Mouse (Mus musculus): Measurements from ENCODE around the gene S100a10. TPM values are rescaled to one million over a fixed set of nuclear protein-coding genes. Genes with fewer than 3 reads are reported as not detected.

S100a10 gene
- polyA plus RNA-seq, 1 experiment from 2014 or later = 200 TPM

DNA sequence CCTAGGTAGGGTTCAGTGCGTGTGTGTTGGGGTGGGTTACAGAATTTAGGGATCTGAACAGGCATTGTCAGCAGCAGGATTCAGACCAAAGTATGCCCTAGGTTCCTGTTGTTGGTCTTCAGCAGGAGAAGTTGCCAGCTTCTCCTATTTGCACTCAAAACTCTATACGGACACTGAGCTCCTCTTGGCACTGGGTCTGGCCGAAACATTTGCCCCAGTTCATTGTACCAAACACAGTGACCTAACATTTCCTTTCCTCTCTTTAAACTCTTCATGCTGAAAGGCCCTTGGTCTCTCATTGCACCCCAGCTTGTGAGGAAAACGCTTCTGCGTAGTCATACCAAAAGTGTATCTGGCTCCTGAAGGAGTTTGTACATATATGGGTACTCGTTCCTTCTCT is 5.1 kb downstream of the S100a10 start:
- no peak overlapping the region for H3K9ac ChIP-seq
- no peak for ATAC-seq (ENCODE audit: extremely low read depth, insufficient number of reproducible peaks, low FRiP score, low TSS enrichment)
- no peak overlapping the region for H3K4me3 ChIP-seq
- H3K4me2 ChIP-seq = no peak overlapping the region
- 78% methylated on average over 6 of the region's 6 CpGs for WGBS
- H3K27me3 ChIP-seq (replicated peaks) = no peaks in the 10 kb centered on the region
- peaks cover 42% of the 10 kb centered on the region for H3K36me3 ChIP-seq
- no peaks in the 10 kb centered on the region for H3K9me3 ChIP-seq
- peaks cover 34% of the 10 kb centered on the region for H3K4me1 ChIP-seq
- no peak overlapping the region for H3K27ac ChIP-seq (replicated peaks)

GRCm38 (mm10) chr3:93562372-93562771 is 7.5 kb downstream of the S100a10 start:
- Histone ChIP-seq H3K27ac (replicated peaks) (no peak overlapping the region), H3K9me3 (no peaks in the 10 kb centered on the region), H3K4me1 (peaks cover 17% of the 10 kb centered on the region), H3K36me3 (peaks cover 49% of the 10 kb centered on the region), H3K27me3 (replicated peaks) (no peaks in the 10 kb centered on the region), H3K9ac (no peak overlapping the region), H3K4me3 (no peak overlapping the region), H3K4me2 (no peak overlapping the region)
- ATAC-seq (ENCODE audit: extremely low read depth, insufficient number of reproducible peaks, low FRiP score, low TSS enrichment) = no peak
- WGBS = 72% methylated on average over 2 of the region's 2 CpGs

GRCm38 (mm10) chr3:93563216-93563615 is 8.3 kb downstream of the S100a10 start:
- Histone ChIP-seq H3K27ac (replicated peaks) (no peak overlapping the region), H3K4me2 (no peak overlapping the region), H3K27me3 (replicated peaks) (no peaks in the 10 kb centered on the region), H3K36me3 (peaks cover 49% of the 10 kb centered on the region), H3K9me3 (no peaks in the 10 kb centered on the region), H3K4me3 (no peak overlapping the region), H3K9ac (no peak overlapping the region), H3K4me1 (peaks cover 15% of the 10 kb centered on the region)
- no peak for ATAC-seq (ENCODE audit: extremely low read depth, insufficient number of reproducible peaks, low FRiP score, low TSS enrichment)
- 80% methylated on average over 4 of the region's 4 CpGs for WGBS

DNA sequence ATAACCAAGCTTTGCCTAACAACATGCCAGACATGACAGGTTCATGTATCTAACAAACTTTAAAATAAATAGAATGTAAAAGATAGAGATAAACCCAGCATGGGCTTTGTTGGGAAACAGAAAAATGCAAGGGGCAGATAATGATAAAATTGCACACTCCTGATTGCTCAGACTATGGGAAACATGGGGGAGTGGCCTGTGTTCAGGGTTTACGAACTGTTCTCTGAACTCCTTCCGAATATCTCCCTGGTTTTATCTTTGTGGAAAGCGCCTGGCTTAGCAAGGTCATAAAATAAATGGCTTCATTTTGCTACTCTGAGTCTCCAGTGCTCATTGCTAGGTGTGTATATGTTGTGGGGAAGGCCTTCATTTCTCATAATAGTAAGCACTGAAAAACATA is 12.0 kb downstream of the S100a10 start:
- Histone ChIP-seq H3K9me3 (no peaks in the 10 kb centered on the region), H3K27ac (replicated peaks) (no peak overlapping the region), H3K9ac (no peak overlapping the region), H3K36me3 (peaks cover 38% of the 10 kb centered on the region), H3K4me1 (peaks cover 8% of the 10 kb centered on the region), H3K4me3 (no peak overlapping the region), H3K4me2 (no peak overlapping the region), H3K27me3 (replicated peaks) (no peaks in the 10 kb centered on the region)
- ATAC-seq (ENCODE audit: extremely low read depth, insufficient number of reproducible peaks, low FRiP score, low TSS enrichment) = no peak
- WGBS = 57% methylated on average over 3 of the region's 3 CpGs

GRCm38 (mm10) chr3:93567721-93568120 is 12.8 kb downstream of the S100a10 start:
- no peaks in the 10 kb centered on the region for H3K9me3 ChIP-seq
- no peak for ATAC-seq (ENCODE audit: extremely low read depth, insufficient number of reproducible peaks, low FRiP score, low TSS enrichment)
- H3K4me2 ChIP-seq = no peak overlapping the region
- H3K4me3 ChIP-seq = no peak overlapping the region
- H3K9ac ChIP-seq = no peak overlapping the region
- 81% methylated on average over 6 of the region's 6 CpGs for WGBS
- no peaks in the 10 kb centered on the region for H3K27me3 ChIP-seq (replicated peaks)
- H3K4me1 ChIP-seq = peaks cover 8% of the 10 kb centered on the region
- H3K27ac ChIP-seq (replicated peaks) = peak overlapping the region; percentile 75
- peaks cover 30% of the 10 kb centered on the region for H3K36me3 ChIP-seq

GRCm38 (mm10) chr3:93568428-93569040 is 13.7 kb downstream of the S100a10 start:
- Histone ChIP-seq H3K9me3 (no peaks in the 10 kb centered on the region), H3K4me2 (peak overlapping the region; percentile 44), H3K4me1 (peaks cover 8% of the 10 kb centered on the region), H3K4me3 (no peak overlapping the region), H3K27ac (replicated peaks) (peak overlapping the region; percentile 75), H3K27me3 (replicated peaks) (no peaks in the 10 kb centered on the region), H3K36me3 (peaks cover 21% of the 10 kb centered on the region), H3K9ac (no peak overlapping the region)
- peak; percentile 31; the same call in 1 of the 2 replicates for ATAC-seq (ENCODE audit: extremely low read depth, insufficient number of reproducible peaks, low FRiP score, low TSS enrichment)
- 30% methylated on average over 7 of the region's 7 CpGs for WGBS

DNA sequence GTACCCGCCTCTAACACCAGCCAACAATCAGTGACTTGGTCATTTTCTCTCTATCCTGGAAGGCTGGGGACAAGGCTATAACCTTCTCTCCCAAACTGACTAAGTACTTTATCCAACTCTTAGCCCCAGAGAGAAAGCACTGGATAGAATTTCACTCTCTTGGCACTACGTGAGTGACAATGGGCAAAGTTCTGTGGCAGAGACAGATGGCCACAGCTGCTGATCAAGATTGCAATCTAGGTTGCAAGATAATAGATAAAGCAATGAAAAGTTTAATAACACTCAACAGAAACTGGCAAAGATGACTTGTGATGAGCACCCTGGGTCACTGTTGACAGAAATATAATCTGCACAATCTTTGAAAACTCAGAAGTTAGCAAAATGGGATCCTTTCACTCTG is 14.2 kb downstream of the S100a10 start:
- no peak overlapping the region for H3K4me3 ChIP-seq
- no peak for ATAC-seq (ENCODE audit: extremely low read depth, insufficient number of reproducible peaks, low FRiP score, low TSS enrichment)
- H3K9me3 ChIP-seq = no peaks in the 10 kb centered on the region
- H3K9ac ChIP-seq = no peak overlapping the region
- peaks cover 16% of the 10 kb centered on the region for H3K36me3 ChIP-seq
- H3K4me1 ChIP-seq = peaks cover 8% of the 10 kb centered on the region
- 28% methylated on average over 2 of the region's 2 CpGs for WGBS
- peak overlapping the region; percentile 75 for H3K27ac ChIP-seq (replicated peaks)
- H3K27me3 ChIP-seq (replicated peaks) = no peaks in the 10 kb centered on the region
- peak overlapping the region; percentile 44 for H3K4me2 ChIP-seq

- Histone ChIP-seq H3K27ac (replicated peaks) (no peak overlapping the region), H3K27me3 (replicated peaks) (no peaks in the 10 kb centered on the region), H3K4me3 (no peak overlapping the region), H3K36me3 (no peaks in the 10 kb centered on the region), H3K4me2 (no peak overlapping the region), H3K4me1 (peaks cover 8% of the 10 kb centered on the region), H3K9me3 (no peaks in the 10 kb centered on the region), H3K9ac (no peak overlapping the region)
- 60% methylated on average over 5 of the region's 5 CpGs for WGBS
- no peak for ATAC-seq (ENCODE audit: extremely low read depth, insufficient number of reproducible peaks, low FRiP score, low TSS enrichment)
Measured at GRCm38 (mm10) chr3:93572058-93572791, 17.3 kb downstream of the S100a10 start.

GRCm38 (mm10) chr3:93579317-93580038 is 24.6 kb downstream of the S100a10 start:
- H3K4me1 ChIP-seq = no peaks in the 10 kb centered on the region
- no peak overlapping the region for H3K4me2 ChIP-seq
- H3K27me3 ChIP-seq (replicated peaks) = no peaks in the 10 kb centered on the region
- H3K4me3 ChIP-seq = no peak overlapping the region
- no peak for ATAC-seq (ENCODE audit: extremely low read depth, insufficient number of reproducible peaks, low FRiP score, low TSS enrichment)
- H3K9ac ChIP-seq = no peak overlapping the region
- no peaks in the 10 kb centered on the region for H3K9me3 ChIP-seq
- 71% methylated on average over 6 of the region's 6 CpGs for WGBS
- H3K27ac ChIP-seq (replicated peaks) = no peak overlapping the region
- H3K36me3 ChIP-seq = no peaks in the 10 kb centered on the region

DNA sequence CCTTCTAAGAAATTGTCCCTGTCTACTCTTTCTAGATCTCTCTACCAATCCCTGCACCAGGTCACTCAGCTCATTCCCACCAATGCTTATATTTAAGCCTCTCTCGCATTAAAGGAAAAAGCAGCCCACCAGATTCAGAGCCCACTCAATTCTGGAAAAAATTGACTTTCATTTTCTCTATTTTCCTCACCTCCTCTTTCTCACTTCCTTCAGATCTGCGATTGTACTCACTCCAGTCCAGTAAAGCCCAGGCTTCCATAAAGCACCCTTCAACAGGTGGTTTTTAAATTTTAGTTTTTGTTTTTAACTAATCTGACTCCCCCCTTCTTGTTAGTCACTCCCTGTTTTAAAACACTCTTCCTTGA is 25.1 kb downstream of the S100a10 start:
- ATAC-seq (ENCODE audit: extremely low read depth, insufficient number of reproducible peaks, low FRiP score, low TSS enrichment) = no peak
- Histone ChIP-seq H3K36me3 (no peaks in the 10 kb centered on the region), H3K4me2 (no peak overlapping the region), H3K9ac (no peak overlapping the region), H3K27ac (replicated peaks) (no peak overlapping the region), H3K27me3 (replicated peaks) (no peaks in the 10 kb centered on the region), H3K4me3 (no peak overlapping the region), H3K4me1 (no peaks in the 10 kb centered on the region), H3K9me3 (no peaks in the 10 kb centered on the region)
- 85% methylated on average over 2 of the region's 2 CpGs for WGBS

DNA sequence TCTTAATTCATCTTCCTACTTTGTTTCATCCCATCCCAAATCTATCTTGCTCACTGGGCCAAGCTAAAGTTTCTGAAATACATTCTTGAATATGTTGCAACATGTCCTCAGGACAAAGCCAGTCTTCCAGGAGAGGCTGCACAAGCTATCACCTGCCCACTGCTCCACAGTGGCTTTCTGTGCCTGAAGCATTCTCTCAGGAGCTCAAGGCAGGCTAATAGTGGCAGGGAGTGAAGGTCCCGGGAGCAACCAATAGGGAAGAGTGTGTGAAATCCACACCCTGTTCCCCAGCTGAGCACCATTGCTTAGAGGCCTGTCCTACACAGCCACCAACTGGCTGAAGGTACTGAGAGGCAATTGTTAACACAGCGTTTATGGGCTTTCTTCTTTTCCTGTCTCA is 26.1 kb downstream of the S100a10 start:
- Histone ChIP-seq H3K9ac (no peak overlapping the region), H3K27me3 (replicated peaks) (no peaks in the 10 kb centered on the region), H3K4me3 (no peak overlapping the region), H3K9me3 (no peaks in the 10 kb centered on the region), H3K4me1 (no peaks in the 10 kb centered on the region), H3K36me3 (no peaks in the 10 kb centered on the region), H3K4me2 (no peak overlapping the region), H3K27ac (replicated peaks) (no peak overlapping the region)
- 52% methylated on average over 2 of the region's 2 CpGs for WGBS
- no peak for ATAC-seq (ENCODE audit: extremely low read depth, insufficient number of reproducible peaks, low FRiP score, low TSS enrichment)

Data from heart, embryonic 13.5 days (tissue).